Mouse (Mus musculus): Measurements from ENCODE around the gene Gm29133. TPM values are rescaled to one million over a fixed set of nuclear protein-coding genes. Genes with fewer than 3 reads are reported as not detected.

Gm29133 gene
- polyA plus RNA-seq (2017; shearing (Covaris generic)): not detected

DNA sequence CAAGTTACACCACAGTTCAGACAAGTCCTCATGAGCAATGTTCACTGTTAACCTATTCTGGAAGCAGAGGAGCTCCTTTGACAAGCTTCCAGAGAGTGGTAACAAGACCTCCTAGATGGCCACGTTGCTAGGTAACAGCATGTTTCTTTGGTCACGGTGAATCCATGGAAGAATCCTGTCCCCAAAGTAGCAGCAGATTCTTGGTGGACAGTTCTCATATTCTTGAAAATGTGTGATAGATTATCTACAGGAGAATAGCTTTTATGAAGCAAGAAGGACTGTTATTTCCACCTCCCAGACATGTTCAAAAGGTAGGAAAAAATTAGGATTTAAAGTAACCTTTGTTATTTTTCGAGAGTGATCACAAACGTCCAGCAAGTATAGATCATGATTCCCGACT, at the start of gene Gm29133:
Gene Gm29133, plus strand, starts transcription at position 301 of the 400 bp plus-strand sequence.

Other genes with a start within 250 kb of the Gm29133 start
- gene Pdcd10, start 191.3 kb upstream of the Gm29133 start, polyA plus RNA-seq (2017; shearing (Covaris generic)): 218 TPM
- 21.6 TPM for gene Serpini1, start 190.7 kb upstream of the Gm29133 start, polyA plus RNA-seq (2017; shearing (Covaris generic))
- 12.3 TPM for gene Golim4, start 208.8 kb downstream of the Gm29133 start, polyA plus RNA-seq (2017; shearing (Covaris generic))